Mouse (Mus musculus) kidney, postnatal 0 days (tissue): ENCODE results near the gene Gm13090. TPM values are rescaled to one million over a fixed set of nuclear protein-coding genes. Genes with fewer than 3 reads are reported as not detected.
A peak's percentile ranks its signal among the peaks of the same experiment; 100 is the strongest.

Experiments
- ATAC-seq: fragments of 200-750 bp; cut with Nextera tagmentation; replicated peaks from 2 replicates; pipeline ENCODE4 v1.8.0; 2017; ENCODE audit warnings: low read depth, moderate number of reproducible peaks, moderate TSS enrichment, moderate library complexity; ENCODE audit not compliant: low FRiP score
- DNase-seq: peaks from one replicate; pipeline ENCODE4 v3.0.0-alpha.2; 2016; ENCODE audit warnings: low spot score
- H3K27ac ChIP-seq: fragments of 300-500 bp; sonication (generic); 2 replicates; pipeline ENCODE4 v1.5.1; 2014; ENCODE audit warnings: mild to moderate bottlenecking
- H3K27me3 ChIP-seq: fragments of 300-500 bp; sonication (generic); 2 replicates; pipeline ENCODE4 v1.6.1; 2014; ENCODE audit warnings: low read length, mixed read lengths; ENCODE audit not compliant: insufficient read depth
- H3K36me3 ChIP-seq: fragments of 300-500 bp; sonication (generic); 2 replicates; pipeline ENCODE4 v1.6.1; 2014; ENCODE audit warnings: low read length, mixed read lengths; ENCODE audit not compliant: insufficient read depth
- H3K4me1 ChIP-seq: fragments of 300-500 bp; sonication (generic); replicated peaks from 2 replicates; pipeline ENCODE4 v1.6.1; 2014; ENCODE audit warnings: antibody characterized with exemption, low read length, mixed read lengths; ENCODE audit not compliant: insufficient read depth
- H3K4me2 ChIP-seq: fragments of 300-500 bp; sonication (generic); 2 replicates; pipeline ENCODE4 v1.6.1; 2014; ENCODE audit warnings: mild to moderate bottlenecking, low read length, moderate library complexity, mixed read lengths
- H3K4me3 ChIP-seq: fragments of 300-500 bp; sonication (generic); replicated peaks from 2 replicates; pipeline ENCODE4 v1.5.1; 2014; ENCODE audit warnings: low read depth, low read length
- H3K9ac ChIP-seq: fragments of 300-500 bp; sonication (generic); 2 replicates; pipeline ENCODE4 v1.6.1; 2014; ENCODE audit warnings: low read depth, low read length
- H3K9me3 ChIP-seq: fragments of 300-500 bp; sonication (generic); replicated peaks from 2 replicates; pipeline ENCODE4 v1.6.1; 2016; ENCODE audit warnings: low read length, inconsistent platforms, mixed read lengths
- CTCF ChIP-seq: IDR thresholded peaks from 2 replicates; pipeline ENCODE4 v1.5.1; 2016; ENCODE audit warnings: antibody characterized with exemption, low read depth, mild to moderate bottlenecking, moderate library complexity
- WGBS: fragments of 180-500 bp; shearing (Covaris S2); extraction: QIAGEN DNeasy Blood & Tissue Kit; methylation state at CpG from one replicate; pipeline ENCODE4 v1.1.7; 2014; 5-methylcytosine and 5-hydroxymethylcytosine counted together
- polyA plus RNA-seq: library from polyadenylated mRNA; unstranded; fragments of >200 nt; fragmentation: Nextera tagmentation; extraction: Ambion mirVana; gene quantifications from 2 replicates; pipeline ENCODE4 v1.2.1, GENCODE M21; 2015

The Gm13090 gene
- polyA plus RNA-seq, 1 experiment from 2014 or later, result 0.32 TPM

DNA sequence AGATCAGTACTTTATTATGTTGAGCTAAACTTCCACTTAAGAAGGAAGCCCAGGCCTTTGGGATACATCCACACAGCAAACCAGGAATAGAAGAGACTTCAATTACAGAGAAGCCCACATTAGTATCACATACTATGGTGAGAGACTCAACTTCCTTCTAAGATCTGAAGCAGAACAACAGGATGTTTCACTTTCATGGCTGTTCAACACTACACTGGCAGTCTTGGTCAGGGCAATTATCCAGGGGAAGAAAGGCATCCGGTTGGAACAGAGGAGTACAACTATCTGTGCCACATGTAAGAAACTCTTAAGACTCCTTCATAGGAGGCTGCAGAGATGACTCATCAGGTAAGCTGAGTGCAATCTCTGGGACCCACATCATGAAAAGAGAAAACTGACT is 38.2 kb upstream of the Gm13090 start:
- no peak for TF ChIP-seq CTCF

GRCm38 (mm10) chr4:151057347-151058321 is 31.7 kb upstream of the Gm13090 start, which contains the start of gene Vamp3:
TSS of gene Vamp3 (minus strand) at chr4:151057963.
- peak; percentile 99 for ATAC-seq
- WGBS, result under 1% methylated on average over 114 of the region's 114 CpGs
- Histone ChIP-seq H3K27me3 (no peaks in the 10 kb centered on the region), H3K9me3 (no peaks in the 10 kb centered on the region), H3K4me1 (0 out of 2 replicates have a peak, but pooled peaks cover 3% of the 10 kb centered on the region), H3K27ac (peak within 1 kb of the TSS; percentile 94), H3K4me3 (peak within 1 kb of the TSS; percentile 85), H3K9ac (peak within 1 kb of the TSS; percentile 91), H3K4me2 (peak within 1 kb of the TSS; percentile 62), H3K36me3 (peaks cover 5% of the 10 kb centered on the region; the same call in 1 of the 2 replicates)
- DNase-seq, result peak; percentile 100
- peak; percentile 15; the same call in 1 of the 2 replicates for TF ChIP-seq CTCF

More for the DNA sequence above, 38.2 kb upstream of the Gm13090 start:
- no peak for ATAC-seq
- H3K36me3 ChIP-seq, result peaks cover 41% of the 10 kb centered on the region
- H3K4me1 ChIP-seq, result 0 out of 2 replicates have a peak, but pooled peaks cover 3% of the 10 kb centered on the region
- 79% methylated on average over 1 of the region's 1 CpGs for WGBS
- no peak overlapping the region for H3K9ac ChIP-seq
- no peak for DNase-seq
- no peak overlapping the region for H3K4me3 ChIP-seq
- no peak overlapping the region for H3K27ac ChIP-seq
- H3K9me3 ChIP-seq, result no peaks in the 10 kb centered on the region
- no peaks in the 10 kb centered on the region for H3K27me3 ChIP-seq
- no peak overlapping the region for H3K4me2 ChIP-seq

GRCm38 (mm10) chr4:151058634-151059033 is 30.7 kb upstream of the Gm13090 start:
- peak overlapping the region; percentile 81; the same call in 1 of the 2 replicates for H3K27ac ChIP-seq
- 0 out of 2 replicates have a peak, but pooled peaks cover 3% of the 10 kb centered on the region for H3K4me1 ChIP-seq
- peak overlapping the region; percentile 53 for H3K4me2 ChIP-seq
- ATAC-seq, result no peak
- no peaks in the 10 kb centered on the region for H3K9me3 ChIP-seq
- H3K4me3 ChIP-seq, result no peak overlapping the region
- no peaks in the 10 kb centered on the region; the same call in 1 of the 2 replicates for H3K36me3 ChIP-seq
- H3K27me3 ChIP-seq, result no peaks in the 10 kb centered on the region
- no peak overlapping the region for H3K9ac ChIP-seq
- no peak for TF ChIP-seq CTCF
- 84% methylated on average over 4 of the region's 4 CpGs for WGBS
- DNase-seq, result no peak

DNA sequence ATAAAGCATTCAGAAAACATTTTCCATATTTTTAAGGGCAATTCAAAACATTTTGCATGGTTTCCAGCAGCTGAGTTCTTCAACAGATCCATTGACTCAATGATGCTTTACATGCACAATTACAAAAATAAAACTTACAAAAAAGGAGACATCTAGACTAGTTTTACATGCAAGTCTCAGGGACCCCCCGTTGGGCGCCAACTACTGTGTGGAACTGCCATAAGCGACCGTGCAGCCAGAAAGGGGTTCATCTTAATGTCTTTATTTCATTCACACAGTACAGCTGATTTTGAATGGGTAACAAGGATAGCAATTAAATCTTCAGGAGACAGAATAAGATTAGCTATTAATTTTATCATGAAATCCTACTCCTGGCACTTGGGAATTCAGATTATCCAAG is 29.8 kb upstream of the Gm13090 start:
- H3K4me1 ChIP-seq, result 0 out of 2 replicates have a peak, but pooled peaks cover 3% of the 10 kb centered on the region
- DNase-seq (no peak), ATAC-seq (no peak)
- no peak for TF ChIP-seq CTCF
- H3K9me3 ChIP-seq, result no peaks in the 10 kb centered on the region
- H3K27me3 ChIP-seq, result no peaks in the 10 kb centered on the region
- H3K4me3 ChIP-seq, result no peak overlapping the region
- no peak overlapping the region for H3K27ac ChIP-seq
- H3K36me3 ChIP-seq, result no peaks in the 10 kb centered on the region; the same call in 1 of the 2 replicates
- H3K9ac ChIP-seq, result no peak overlapping the region
- WGBS, result 99% methylated on average over 4 of the region's 4 CpGs
- H3K4me2 ChIP-seq, result no peak overlapping the region

- H3K4me1 ChIP-seq, result no peaks in the 10 kb centered on the region
- no peak overlapping the region for H3K4me2 ChIP-seq
- no peaks in the 10 kb centered on the region for H3K27me3 ChIP-seq
- DNase-seq, result no peak
- no peak overlapping the region for H3K27ac ChIP-seq
- no peaks in the 10 kb centered on the region for H3K36me3 ChIP-seq
- ATAC-seq, result no peak
- no peak overlapping the region for H3K4me3 ChIP-seq
- H3K9ac ChIP-seq, result no peak overlapping the region
- H3K9me3 ChIP-seq, result no peaks in the 10 kb centered on the region
- 76% methylated on average over 4 of the region's 4 CpGs for WGBS
- TF ChIP-seq CTCF, result peak; percentile 22; the same call in 1 of the 2 replicates
Observed at GRCm38 (mm10) chr4:151068751-151069150, 20.6 kb upstream of the Gm13090 start.

DNA sequence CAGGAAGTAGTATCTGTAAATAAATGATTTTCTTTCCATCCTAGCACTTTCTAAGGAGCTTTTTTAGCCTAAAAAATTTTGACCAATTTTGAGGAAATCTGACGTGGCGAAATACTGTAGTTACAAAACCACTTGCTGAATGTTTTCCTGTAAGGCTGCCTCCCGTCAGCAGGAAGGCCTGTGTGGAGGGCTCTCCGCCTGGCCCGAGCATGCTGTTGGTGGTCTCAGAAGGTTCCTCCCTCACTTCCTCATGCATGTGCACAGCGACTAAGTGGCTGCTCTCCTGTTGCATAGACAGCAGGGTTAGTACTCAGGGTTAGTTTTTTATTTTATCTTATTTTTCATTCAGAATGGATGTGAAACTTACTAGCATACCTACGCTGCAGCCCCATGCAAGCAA is 18.4 kb upstream of the Gm13090 start:
- H3K9me3 ChIP-seq, result no peaks in the 10 kb centered on the region
- DNase-seq, result no peak

More for the DNA sequence above, 18.4 kb upstream of the Gm13090 start:
- ATAC-seq, result no peak
- Histone ChIP-seq H3K9ac (no peak overlapping the region), H3K36me3 (no peaks in the 10 kb centered on the region), H3K4me3 (no peak overlapping the region), H3K27me3 (no peaks in the 10 kb centered on the region), H3K4me1 (no peaks in the 10 kb centered on the region), H3K4me2 (no peak overlapping the region), H3K27ac (no peak overlapping the region)
- no peak for TF ChIP-seq CTCF
- WGBS, result 79% methylated on average over 7 of the region's 7 CpGs
